In the genomic region with DNA sequence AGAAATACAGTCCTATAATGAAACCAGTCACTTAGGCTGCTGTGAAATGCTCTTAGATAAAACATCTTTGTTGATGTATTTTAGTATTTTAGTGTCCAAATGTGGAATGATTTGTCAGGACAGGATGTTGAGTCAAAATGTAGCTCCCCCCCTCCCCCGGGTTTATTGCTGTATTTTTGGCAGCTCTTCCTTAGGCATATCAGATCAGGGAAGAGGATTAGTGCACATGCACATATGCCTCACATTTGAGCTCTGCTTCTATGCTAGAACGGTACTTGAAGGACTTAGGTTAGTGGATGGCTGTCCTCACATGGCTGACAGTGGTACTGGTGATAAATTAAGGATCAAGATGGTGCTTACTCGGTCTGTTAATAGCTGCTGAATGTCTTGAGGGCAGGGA, we compare ENCODE assay signal across 14 mouse cellular contexts. TPM values are rescaled to one million over a fixed set of nuclear protein-coding genes. Genes with fewer than 3 reads are reported as not detected.
DNase-seq lines count a peak whose midpoint lies in the region; ATAC-seq and TF ChIP-seq lines count a peak whose summit lies in the region.
"Had no signal": no experiment of that assay in that cellular context is flagged by ENCODE, and none has a peak within 500 bp of the region (broad histone marks: within the 10 kb centered on the region; RNA-seq: fewer than 3 reads in every experiment).

No protein-coding gene starts in this region.

- 0 out of 2 replicates have a peak overlapping the region, but pooled peaks have one; percentile 43 for H3K27ac ChIP-seq in heart, postnatal 0 days (ENCODE audit: low read depth)
- H3K27ac ChIP-seq in midbrain, embryonic 14.5 days (replicated peaks; ENCODE audit: low read depth, low read length) = no peak overlapping the region
- no peak overlapping the region for H3K27ac ChIP-seq in midbrain, embryonic 10.5 days (replicated peaks)
- H3K27ac ChIP-seq: liver, embryonic 13.5 days had no signal

- no peak for TF ChIP-seq CTCF in heart, postnatal 0 days (IDR thresholded peaks at IDR 0.05; ENCODE audit: low read depth)

- H3K4me2 ChIP-seq in heart, postnatal 0 days (ENCODE audit: low read depth, low read length) = peak overlapping the region; percentile 36
- H3K4me2 ChIP-seq in midbrain, embryonic 14.5 days (ENCODE audit: low read length) = 0 out of 2 replicates have a peak overlapping the region, but pooled peaks have one; percentile 27
- peak overlapping the region; percentile 79 for H3K4me2 ChIP-seq in myocyte (ENCODE audit: low read depth)
- H3K4me2 ChIP-seq: liver, embryonic 13.5 days; neural tube, embryonic 13.5 days had no signal

- ATAC-seq in heart, postnatal 0 days (ENCODE audit: insufficient read depth, low read depth) = peak; percentile 14; the same call in 1 of the 2 replicates
- no peak for ATAC-seq in midbrain, embryonic 14.5 days (ENCODE audit: low FRiP score, low TSS enrichment)
- ATAC-seq: intestine, postnatal 0 days had no signal

- H3K4me1 ChIP-seq in heart, postnatal 0 days (ENCODE audit: control insufficient read depth, insufficient read depth) = peaks cover 19% of the 10 kb centered on the region; the same call in 1 of the 2 replicates
- H3K4me1 ChIP-seq in midbrain, embryonic 14.5 days (ENCODE audit: control insufficient read depth, insufficient read depth, low read length) = peaks cover 13% of the 10 kb centered on the region; the same call in 1 of the 2 replicates
- H3K4me1 ChIP-seq in midbrain, embryonic 10.5 days = peaks cover 16% of the 10 kb centered on the region

- no peak overlapping the region for H3ac ChIP-seq in myocyte (ENCODE audit: control insufficient read depth, insufficient read length)

- H3K27me3 ChIP-seq in heart, postnatal 0 days (ENCODE audit: control insufficient read depth, insufficient read depth, low read length) = no peaks in the 10 kb centered on the region
- H3K27me3 ChIP-seq in midbrain, embryonic 14.5 days (ENCODE audit: control insufficient read depth, insufficient read depth, low read length) = no peaks in the 10 kb centered on the region
- H3K27me3 ChIP-seq in midbrain, embryonic 10.5 days (ENCODE audit: low read depth, poor library complexity, severe bottlenecking) = no peaks in the 10 kb centered on the region
- no peaks in the 10 kb centered on the region for H3K27me3 ChIP-seq in myocyte (ENCODE audit: control insufficient read depth, insufficient read depth, insufficient read length)
- H3K27me3 ChIP-seq: liver, embryonic 13.5 days; neural tube, embryonic 13.5 days had no signal

- DNase-seq in cerebellum, postnatal 10 days = peak; percentile 54
- DNase-seq in cerebellum, adult 18-20 months = no peak
- no peak for DNase-seq in heart, postnatal 0 days (ENCODE audit: low spot score)
- no peak for DNase-seq in heart, adult 9 months (ENCODE audit: low spot score in 2 of 2)
- DNase-seq in midbrain, embryonic 14.5 days = no peak
- DNase-seq in midbrain, embryonic 10.5 days (ENCODE audit: low spot score) = no peak
- no peak for DNase-seq in thymus, postnatal 10 days (ENCODE audit: low spot score in 2 of 2)
- DNase-seq: B cell, adult 2 months; cerebellum, adult 2 months; liver, embryonic 13.5 days; right cerebral cortex, postnatal 25 days had no signal

- no peaks in the 10 kb centered on the region for H3K36me3 ChIP-seq in heart, postnatal 0 days (replicated peaks; ENCODE audit: control insufficient read depth, insufficient read depth, low read length)
- no peaks in the 10 kb centered on the region for H3K36me3 ChIP-seq in midbrain, embryonic 14.5 days (ENCODE audit: control insufficient read depth, insufficient read depth, low read length)
- peaks cover 21% of the 10 kb centered on the region for H3K36me3 ChIP-seq in midbrain, embryonic 10.5 days
- no peaks in the 10 kb centered on the region for H3K36me3 ChIP-seq in myocyte (ENCODE audit: control insufficient read depth, insufficient read depth)
- H3K36me3 ChIP-seq: liver, embryonic 13.5 days; neural tube, embryonic 13.5 days had no signal

- WGBS in heart, postnatal 0 days = 30% methylated on average over 3 of the region's 3 CpGs
- 70% methylated on average over 3 of the region's 3 CpGs for WGBS in midbrain, embryonic 14.5 days
- 91% methylated on average over 3 of the region's 3 CpGs for WGBS in midbrain, embryonic 10.5 days

- no peak overlapping the region for H3K4me3 ChIP-seq in heart, postnatal 0 days (ENCODE audit: low read depth, low read length)
- no peak overlapping the region for H3K4me3 ChIP-seq in midbrain, embryonic 14.5 days (replicated peaks; ENCODE audit: low read depth, low read length)
- no peak overlapping the region for H3K4me3 ChIP-seq in midbrain, embryonic 10.5 days
- no peak overlapping the region for H3K4me3 ChIP-seq in myocyte
- H3K4me3 ChIP-seq: liver, embryonic 13.5 days; neural tube, embryonic 13.5 days had no signal

- TF ChIP-seq EP300 in heart, postnatal 0 days (IDR thresholded peaks at IDR 0.05; ENCODE audit: low read depth) = no peak

- H3K79me2 ChIP-seq in myocyte (ENCODE audit: control insufficient read depth, insufficient read depth) = peaks cover 23% of the 10 kb centered on the region

- no peaks in the 10 kb centered on the region for H3K9me3 ChIP-seq in heart, postnatal 0 days (replicated peaks; ENCODE audit: control insufficient read depth, low read length)
- no peaks in the 10 kb centered on the region for H3K9me3 ChIP-seq in midbrain, embryonic 14.5 days (ENCODE audit: control insufficient read depth, low read length)
- no peaks in the 10 kb centered on the region for H3K9me3 ChIP-seq in midbrain, embryonic 10.5 days (replicated peaks)
- H3K9me3 ChIP-seq: liver, embryonic 13.5 days; neural tube, embryonic 13.5 days had no signal

- no peak for TF ChIP-seq POLR2A in myocyte (IDR thresholded peaks at IDR 0.05; ENCODE audit: insufficient read length, low read depth)

- no peak overlapping the region; the same call in 1 of the 2 replicates for H3K9ac ChIP-seq in heart, postnatal 0 days (replicated peaks; ENCODE audit: low read depth, low read length)
- H3K9ac ChIP-seq in midbrain, embryonic 14.5 days (replicated peaks; ENCODE audit: low read length) = no peak overlapping the region
- H3K9ac ChIP-seq: liver, embryonic 13.5 days; neural tube, embryonic 13.5 days had no signal

TF ChIP-seq in myocyte, 11 proteins besides CTCF, POLR2A, EP300 and RAD21:
- TF ChIP-seq E2F4 (IDR thresholded peaks at IDR 0.05; ENCODE audit: insufficient read depth) = no peak
- TF ChIP-seq MAX (IDR thresholded peaks at IDR 0.05; ENCODE audit: low read depth) = no peak
- TF ChIP-seq REST (IDR thresholded peaks at IDR 0.05; ENCODE audit: insufficient read depth, insufficient read length) = no peak
- no peak for TF ChIP-seq TCF3 (IDR thresholded peaks at IDR 0.05; ENCODE audit: insufficient read length, low read depth)
- TF ChIP-seq MYOD1 (IDR thresholded peaks at IDR 0.05; ENCODE audit: control insufficient read depth in 1 of 3, insufficient read length in 2 of 3, low read depth in 2 of 3) = no peak
- TF ChIP-seq CEBPB (IDR thresholded peaks at IDR 0.05; ENCODE audit: insufficient read depth, poor library complexity, severe bottlenecking) = no peak
- no peak for TF ChIP-seq SRF (IDR thresholded peaks at IDR 0.05; ENCODE audit: control insufficient read depth, insufficient read length, low read depth)
- no peak for TF ChIP-seq USF1 (IDR thresholded peaks at IDR 0.05; ENCODE audit: low read depth)
- TF ChIP-seq MYOG (IDR thresholded peaks at IDR 0.05; ENCODE audit: control insufficient read depth in 1 of 3, insufficient read depth in 1 of 3, insufficient read length in 2 of 3, low read depth in 2 of 3) = no peak
- no peak for TF ChIP-seq POLR2AphosphoS2 (IDR thresholded peaks at IDR 0.05; ENCODE audit: insufficient read length, low read depth)
- no peak for TF ChIP-seq TCF12 (IDR thresholded peaks at IDR 0.05; ENCODE audit: insufficient read depth, poor library complexity, severe bottlenecking)

RNA-seq across cellular contexts. Expression of a gene that starts 18.4 kb away (rescaled TPM):
- total RNA-seq in heart, postnatal 0 days (2014; rRNA removed; ENCODE audit: low replicate concordance) = 10.5 and 11.8 TPM in 2 replicates
- polyA plus RNA-seq in heart, postnatal 0 days (2015; fragmentation: Nextera tagmentation; extraction: Ambion mirVana) = 1.7 and 1.8 TPM in 2 replicates
- 9.1 and 13.0 TPM in 2 replicates for polyA plus RNA-seq in midbrain, embryonic 14.5 days (2014; fragmentation: Nextera tagmentation; extraction: Ambion mirVana)
- polyA plus RNA-seq in midbrain, embryonic 10.5 days (2016; fragmentation: Nextera tagmentation; extraction: Ambion mirVana) = 14.8 and 15.5 TPM in 2 replicates
- polyA plus RNA-seq in myocyte (2012; fragmentation: generic; extraction: Trizol) = 4.4 TPM

Comparison
In these comparisons a context has a peak if more than half of its experiments do, and no peak if none do; other contexts are left out.
1. DNase-seq: peak in cerebellum, postnatal 10 days (2 of 2); none in cerebellum, adult 18-20 months (0 of 2), heart, postnatal 0 days (single experiment), heart, adult 9 months (0 of 2), midbrain, embryonic 14.5 days (single experiment), midbrain, embryonic 10.5 days (single experiment) and thymus, postnatal 10 days (0 of 2).
2. H3K4me2 ChIP-seq: peak in every context shown above with its lines; median percentile 79 in myocyte; 36 in heart, postnatal 0 days; 27 in midbrain, embryonic 14.5 days.